Mouse (Mus musculus) forebrain, embryonic 14.5 days (tissue): ENCODE measurements around the gene Yju2. TPM values are rescaled to one million over a fixed set of nuclear protein-coding genes. Genes with fewer than 3 reads are reported as not detected.

Experiments used
- ATAC-seq: fragments of 200-750 bp; cut with Nextera tagmentation; 2 replicates; pipeline ENCODE4 v1.8.0; 2017; ENCODE audit warnings: mild to moderate bottlenecking, moderate library complexity
- DNase-seq: peaks from one replicate; pipeline ENCODE4 v3.0.0-alpha.2; 2015; ENCODE audit warnings: low spot score
- H3K27ac ChIP-seq: fragments of 300-500 bp; sonication (generic); 2 replicates; pipeline ENCODE4 v1.5.1; 2014; ENCODE audit warnings: low read depth, mild to moderate bottlenecking, control low read depth, low read length, moderate library complexity
- H3K27me3 ChIP-seq: fragments of 300-500 bp; sonication (generic); replicated peaks from 2 replicates; pipeline ENCODE4 v1.6.1; 2014; ENCODE audit warnings: low read length, control low read depth, mixed read lengths; ENCODE audit not compliant: control insufficient read depth, insufficient read depth
- H3K36me3 ChIP-seq: fragments of 300-500 bp; sonication (generic); 2 replicates; pipeline ENCODE4 v1.6.1; 2014; ENCODE audit warnings: low read length, control low read depth; ENCODE audit not compliant: control insufficient read depth, insufficient read depth
- H3K4me1 ChIP-seq: fragments of 300-500 bp; sonication (generic); 2 replicates; pipeline ENCODE4 v1.6.1; 2014; ENCODE audit warnings: antibody characterized with exemption, low read length, control low read depth; ENCODE audit not compliant: control insufficient read depth, insufficient read depth
- H3K4me2 ChIP-seq: fragments of 300-500 bp; sonication (generic); 2 replicates; pipeline ENCODE4 v1.6.1; 2014; ENCODE audit warnings: mild to moderate bottlenecking, control low read depth, low read length
- H3K4me3 ChIP-seq: fragments of 300-500 bp; sonication (generic); 2 replicates; pipeline ENCODE4 v1.5.1; 2014; ENCODE audit warnings: low read depth, low read length, control low read depth
- H3K9ac ChIP-seq: fragments of 300-500 bp; sonication (generic); 2 replicates; pipeline ENCODE4 v1.6.1; 2014; ENCODE audit warnings: mild to moderate bottlenecking, low read length, control low read depth, moderate library complexity
- H3K9me3 ChIP-seq: fragments of 300-500 bp; sonication (generic); replicated peaks from 2 replicates; pipeline ENCODE4 v1.6.1; 2016; ENCODE audit warnings: low read length, control low read depth, mixed read lengths; ENCODE audit not compliant: control insufficient read depth
- WGBS: fragments of 180-500 bp; shearing (Covaris S2); extraction: QIAGEN DNeasy Blood & Tissue Kit; methylation state at CpG from one replicate; pipeline ENCODE4 v1.1.7; 2014; 5-methylcytosine and 5-hydroxymethylcytosine counted together
- polyA plus RNA-seq: library from polyadenylated mRNA; unstranded; fragments of >200 nt; fragmentation: Nextera tagmentation; extraction: Ambion mirVana; gene quantifications from 2 replicates; pipeline ENCODE4 v1.2.1, GENCODE M21; 2014

Yju2 gene
- polyA plus RNA-seq, 1 experiment from 2014 or later, result 25.4 TPM

GRCm38 (mm10) chr17:56009088-56009961 is 50.4 kb downstream of the Yju2 start:
- Histone ChIP-seq H3K9ac (peak overlapping the region; percentile 87), H3K4me1 (peaks cover 15% of the 10 kb centered on the region), H3K27ac (peak overlapping the region; percentile 94), H3K4me3 (peak overlapping the region; percentile 82), H3K27me3 (0 out of 2 replicates have a peak, but pooled peaks cover 4% of the 10 kb centered on the region), H3K36me3 (peaks cover 33% of the 10 kb centered on the region), H3K4me2 (peak overlapping the region; percentile 100), H3K9me3 (no peaks in the 10 kb centered on the region)
- peak; percentile 92 for ATAC-seq
- WGBS, result under 1% methylated on average over 61 of the region's 62 CpGs
- DNase-seq, result peak; percentile 95

- Histone ChIP-seq H3K27me3 (0 out of 2 replicates have a peak, but pooled peaks cover 4% of the 10 kb centered on the region), H3K36me3 (peaks cover 37% of the 10 kb centered on the region), H3K9ac (peak overlapping the region; percentile 87), H3K4me2 (peak overlapping the region; percentile 100), H3K4me1 (peaks cover 15% of the 10 kb centered on the region), H3K9me3 (no peaks in the 10 kb centered on the region), H3K27ac (peak overlapping the region; percentile 94; the same call in 1 of the 2 replicates), H3K4me3 (peak overlapping the region; percentile 82)
- no peak for DNase-seq
- WGBS, result 45% methylated on average over 2 of the region's 2 CpGs
- ATAC-seq, result no peak
These were observed 51.0 kb downstream of the Yju2 start for GRCm38 (mm10) chr17:56009962-56010240.

DNA sequence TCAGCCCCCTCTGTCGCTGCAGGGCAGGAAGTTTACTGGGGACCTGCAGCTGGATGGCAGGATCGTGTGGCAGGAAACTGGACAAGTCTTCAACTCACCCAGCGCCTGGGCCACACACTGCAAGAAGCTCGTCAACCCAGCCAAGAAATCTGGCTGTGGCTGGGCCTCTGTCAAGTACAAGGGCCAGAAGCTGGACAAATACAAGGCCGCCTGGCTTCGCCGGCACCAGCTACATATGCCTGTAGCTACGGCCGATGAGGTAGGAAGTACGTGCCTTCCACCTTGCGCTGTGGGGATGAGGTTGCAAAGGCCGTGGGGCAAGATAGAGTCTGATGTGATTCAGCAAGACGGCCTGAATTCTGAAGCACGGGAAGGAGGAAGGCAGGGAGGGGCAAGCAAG is 51.4 kb downstream of the Yju2 start:
- ATAC-seq, result no peak

DNA sequence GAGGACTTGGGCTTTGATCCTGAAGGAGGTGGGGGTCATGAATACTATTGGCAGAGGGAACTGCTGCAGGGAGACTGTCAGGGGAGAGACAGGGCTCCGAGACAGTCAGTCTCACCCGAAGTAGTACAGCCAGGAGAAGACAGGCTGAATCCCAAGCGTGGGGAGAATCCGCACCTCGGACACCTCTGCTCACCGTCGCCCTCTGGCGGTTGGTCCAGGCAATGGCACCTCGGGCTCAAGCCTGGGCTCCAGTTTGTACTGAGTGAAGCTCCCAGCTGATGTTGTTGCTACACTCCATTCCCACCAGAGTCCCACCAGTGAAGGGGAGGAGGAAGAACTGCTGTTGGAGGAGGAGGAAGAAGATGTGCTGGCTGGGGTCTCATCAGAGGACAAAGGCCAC is 51.8 kb downstream of the Yju2 start:
- H3K9me3 ChIP-seq, result no peaks in the 10 kb centered on the region
- 7% methylated on average over 9 of the region's 9 CpGs for WGBS
- peak overlapping the region; percentile 87; the same call in 1 of the 2 replicates for H3K9ac ChIP-seq
- H3K27me3 ChIP-seq, result 0 out of 2 replicates have a peak, but pooled peaks cover 2% of the 10 kb centered on the region
- peaks cover 45% of the 10 kb centered on the region for H3K36me3 ChIP-seq
- no peak overlapping the region for H3K27ac ChIP-seq
- peaks cover 15% of the 10 kb centered on the region for H3K4me1 ChIP-seq
- H3K4me2 ChIP-seq, result peak overlapping the region; percentile 100
- peak; percentile 54 for DNase-seq
- H3K4me3 ChIP-seq, result peak overlapping the region; percentile 82; the same call in 1 of the 2 replicates
- no peak for ATAC-seq

More for the DNA sequence above, 51.4 kb downstream of the Yju2 start:
- H3K27me3 ChIP-seq, result 0 out of 2 replicates have a peak, but pooled peaks cover 4% of the 10 kb centered on the region
- no peaks in the 10 kb centered on the region for H3K9me3 ChIP-seq
- H3K4me2 ChIP-seq, result peak overlapping the region; percentile 100
- no peak for DNase-seq
- peaks cover 41% of the 10 kb centered on the region for H3K36me3 ChIP-seq
- H3K9ac ChIP-seq, result peak overlapping the region; percentile 87
- H3K27ac ChIP-seq, result no peak overlapping the region
- 70% methylated on average over 14 of the region's 14 CpGs for WGBS
- H3K4me3 ChIP-seq, result peak overlapping the region; percentile 82
- H3K4me1 ChIP-seq, result peaks cover 15% of the 10 kb centered on the region

- DNase-seq (no peak), ATAC-seq (no peak)
- H3K9me3 ChIP-seq, result no peaks in the 10 kb centered on the region
- peaks cover 15% of the 10 kb centered on the region for H3K4me1 ChIP-seq
- H3K4me2 ChIP-seq, result no peak overlapping the region
- H3K9ac ChIP-seq, result no peak overlapping the region; the same call in 1 of the 2 replicates
- 91% methylated on average over 7 of the region's 7 CpGs for WGBS
- H3K36me3 ChIP-seq, result peaks cover 53% of the 10 kb centered on the region
- H3K27me3 ChIP-seq, result no peaks in the 10 kb centered on the region
- H3K4me3 ChIP-seq, result no peak overlapping the region
- H3K27ac ChIP-seq, result no peak overlapping the region
These were observed 52.5 kb downstream of the Yju2 start for GRCm38 (mm10) chr17:56011441-56011840.

- Histone ChIP-seq H3K4me1 (peaks cover 4% of the 10 kb centered on the region), H3K36me3 (peaks cover 89% of the 10 kb centered on the region), H3K4me3 (no peak overlapping the region), H3K4me2 (no peak overlapping the region), H3K9me3 (no peaks in the 10 kb centered on the region), H3K9ac (no peak overlapping the region), H3K27me3 (no peaks in the 10 kb centered on the region), H3K27ac (no peak overlapping the region)
- no peak for DNase-seq
- WGBS, result 94% methylated on average over 9 of the region's 9 CpGs
- no peak for ATAC-seq
These were observed 56.4 kb downstream of the Yju2 start for GRCm38 (mm10) chr17:56015293-56015692.

GRCm38 (mm10) chr17:56016382-56016781 is 57.5 kb downstream of the Yju2 start:
- no peaks in the 10 kb centered on the region for H3K27me3 ChIP-seq
- H3K36me3 ChIP-seq, result peaks cover 86% of the 10 kb centered on the region
- H3K27ac ChIP-seq, result no peak overlapping the region
- no peak overlapping the region for H3K4me2 ChIP-seq
- no peak overlapping the region for H3K4me3 ChIP-seq
- no peaks in the 10 kb centered on the region for H3K9me3 ChIP-seq
- 88% methylated on average over 8 of the region's 8 CpGs for WGBS
- ATAC-seq (no peak), DNase-seq (no peak)
- H3K4me1 ChIP-seq, result no peaks in the 10 kb centered on the region
- H3K9ac ChIP-seq, result no peak overlapping the region

- WGBS, result 85% methylated on average over 15 of the region's 15 CpGs
- no peak for DNase-seq
These were observed 58.2 kb downstream of the Yju2 start for GRCm38 (mm10) chr17:56016793-56017785.

More at GRCm38 (mm10) chr17:56016793-56017785, 58.2 kb downstream of the Yju2 start:
- Histone ChIP-seq H3K36me3 (peaks cover 79% of the 10 kb centered on the region), H3K9me3 (no peaks in the 10 kb centered on the region), H3K9ac (no peak overlapping the region), H3K4me1 (no peaks in the 10 kb centered on the region), H3K4me2 (no peak overlapping the region), H3K4me3 (no peak overlapping the region), H3K27me3 (no peaks in the 10 kb centered on the region), H3K27ac (no peak overlapping the region)
- ATAC-seq, result no peak
